Mouse (Mus musculus) myocyte (in vitro differentiated cells): Measurements from ENCODE around the gene Smpdl3a.

ENCODE experiments used
- CEBPB ChIP-seq: IDR thresholded peaks from 2 replicates; pipeline ENCODE4 v1.6.1; 2011; ENCODE audit warnings: mild to moderate bottlenecking, moderate library complexity; ENCODE audit not compliant: poor library complexity, insufficient read depth, severe bottlenecking
- E2F4 ChIP-seq: IDR thresholded peaks from one replicate; pipeline ENCODE4 v1.6.1; 2011; ENCODE audit warnings: mild to moderate bottlenecking, control low read depth, moderate library complexity; ENCODE audit not compliant: insufficient read depth
- MAX ChIP-seq: IDR thresholded peaks from one replicate; pipeline ENCODE4 v1.6.1; 2011; ENCODE audit warnings: low read depth, mild to moderate bottlenecking, control low read depth
- MYOD1 ChIP-seq, 3 experiments: IDR thresholded peaks; one replicate each; pipeline ENCODE4 v1.6.1; 2011; ENCODE audit warnings: control low read depth in 2 of 3, low read depth in 2 of 3, mild to moderate bottlenecking in 2 of 3, moderate library complexity in 1 of 3; ENCODE audit not compliant: insufficient read length in 2 of 3, control insufficient read depth in 1 of 3
- MYOG ChIP-seq, 3 experiments: IDR thresholded peaks; one replicate each; pipeline ENCODE4 v1.6.1; 2011; ENCODE audit warnings: control low read depth in 2 of 3, low read depth in 2 of 3, mild to moderate bottlenecking in 2 of 3; ENCODE audit not compliant: insufficient read length in 2 of 3, control insufficient read depth in 1 of 3, insufficient read depth in 1 of 3
- POLR2A ChIP-seq: IDR thresholded peaks from one replicate; pipeline ENCODE4 v1.6.1; 2011; ENCODE audit warnings: low read depth, mild to moderate bottlenecking, control low read depth, moderate library complexity; ENCODE audit not compliant: insufficient read length
- REST ChIP-seq: IDR thresholded peaks from one replicate; pipeline ENCODE4 v1.6.1; 2011; ENCODE audit warnings: mild to moderate bottlenecking, control low read depth, moderate library complexity; ENCODE audit not compliant: insufficient read depth, insufficient read length
- TCF12 ChIP-seq: IDR thresholded peaks from one replicate; pipeline ENCODE4 v1.6.1; 2011; ENCODE audit warnings: mild to moderate bottlenecking, control low read depth; ENCODE audit not compliant: poor library complexity, insufficient read depth, severe bottlenecking
- USF1 ChIP-seq: IDR thresholded peaks from one replicate; pipeline ENCODE4 v1.6.1; 2011; ENCODE audit warnings: low read depth, mild to moderate bottlenecking, control low read depth, moderate library complexity

GRCm38 (mm10) chr10:57814295-57814694 is 20.2 kb downstream of the Smpdl3a start:
- TF ChIP-seq MYOD1 (IDR thresholded peaks at IDR 0.05; ENCODE audit: control insufficient read depth in 1 of 3, insufficient read length in 2 of 3, low read depth in 2 of 3) (no peak), POLR2A (no peak), MAX (no peak), MYOG (IDR thresholded peaks at IDR 0.05; ENCODE audit: control insufficient read depth in 1 of 3, insufficient read depth in 1 of 3, insufficient read length in 2 of 3, low read depth in 2 of 3) (no peak), CEBPB (no peak), TCF12 (no peak), E2F4 (no peak), USF1 (no peak), REST (no peak)
